Mouse (Mus musculus) embryonic facial prominence, embryonic 12.5 days (tissue): Measurements from ENCODE around the gene Socs3. TPM values are rescaled to one million over a fixed set of nuclear protein-coding genes. Genes with fewer than 3 reads are reported as not detected.

ENCODE experiments used
- ATAC-seq: fragments of 200-750 bp; cut with Nextera tagmentation; 2 replicates; pipeline ENCODE4 v1.8.0; 2017; ENCODE audit not compliant: insufficient number of reproducible peaks, insufficient read depth, low FRiP score, low TSS enrichment
- H3K27ac ChIP-seq: fragments of 300-500 bp; sonication (generic); 2 replicates; pipeline ENCODE4 v1.5.1; 2016; ENCODE audit warnings: mild to moderate bottlenecking
- H3K27me3 ChIP-seq: fragments of 300-500 bp; sonication (generic); 2 replicates; pipeline ENCODE4 v1.6.1; 2016; ENCODE audit warnings: mild to moderate bottlenecking, moderate library complexity
- H3K36me3 ChIP-seq: fragments of 300-500 bp; sonication (generic); 2 replicates; pipeline ENCODE4 v1.6.1; 2016; ENCODE audit warnings: mild to moderate bottlenecking
- H3K4me1 ChIP-seq: fragments of 300-500 bp; sonication (generic); 2 replicates; pipeline ENCODE4 v1.6.1; 2016
- H3K4me2 ChIP-seq: fragments of 300-500 bp; sonication (generic); replicated peaks from 2 replicates; pipeline ENCODE4 v1.6.1; 2016; ENCODE audit warnings: mild to moderate bottlenecking, moderate library complexity
- H3K4me3 ChIP-seq: fragments of 300-500 bp; sonication (generic); 2 replicates; pipeline ENCODE4 v1.5.1; 2016; ENCODE audit warnings: mild to moderate bottlenecking
- H3K9ac ChIP-seq: fragments of 300-500 bp; sonication (generic); 2 replicates; pipeline ENCODE4 v1.6.1; 2016; ENCODE audit warnings: mild to moderate bottlenecking, moderate library complexity
- H3K9me3 ChIP-seq: fragments of 300-500 bp; sonication (generic); 2 replicates; pipeline ENCODE4 v1.6.1; 2016; ENCODE audit warnings: mild to moderate bottlenecking, moderate library complexity
- WGBS: fragments of 180-500 bp; shearing (Covaris S2); methylation state at CpG from one replicate; pipeline ENCODE4 v1.1.7; 2016; 5-methylcytosine and 5-hydroxymethylcytosine counted together
- polyA plus RNA-seq: library from polyadenylated mRNA; unstranded; fragments of >200 nt; fragmentation: Nextera tagmentation; extraction: Ambion mirVana; gene quantifications from 2 replicates; pipeline ENCODE4 v1.2.1, GENCODE M21; 2016

Gene Socs3
- 18.4 and 19.3 TPM in 2 replicates for polyA plus RNA-seq

- WGBS, result 12% methylated on average over 21 of the region's 21 CpGs
- Histone ChIP-seq H3K4me3 (peak within 1 kb of the TSS; percentile 77), H3K4me2 (peak within 1 kb of the TSS; percentile 94), H3K9ac (peak within 1 kb of the TSS; percentile 82), H3K4me1 (peaks cover 50% of the 10 kb centered on the region), H3K9me3 (no peaks in the 10 kb centered on the region), H3K36me3 (no peaks in the 10 kb centered on the region), H3K27me3 (peaks cover 19% of the 10 kb centered on the region), H3K27ac (peak within 1 kb of the TSS; percentile 93)
- ATAC-seq, result no peak
These were observed at the start of gene Socs3 for GRCm38 (mm10) chr11:117969945-117970872. Gene Socs3, minus strand, starts transcription at chr11:117970047.

- ATAC-seq, result no peak
- no peak overlapping the region for H3K9ac ChIP-seq
- H3K4me2 ChIP-seq, result no peak overlapping the region
- WGBS, result 95% methylated on average over 4 of the region's 4 CpGs
- H3K4me1 ChIP-seq, result 0 out of 2 replicates have a peak, but pooled peaks cover 6% of the 10 kb centered on the region
- no peaks in the 10 kb centered on the region for H3K9me3 ChIP-seq
- no peaks in the 10 kb centered on the region for H3K27me3 ChIP-seq
- no peak overlapping the region for H3K27ac ChIP-seq
- H3K36me3 ChIP-seq, result peaks cover 68% of the 10 kb centered on the region
- no peak overlapping the region for H3K4me3 ChIP-seq
These were observed 48.5 kb upstream of the Socs3 start for GRCm38 (mm10) chr11:118018328-118018727.

- no peak for ATAC-seq
- no peak overlapping the region for H3K4me2 ChIP-seq
- H3K4me3 ChIP-seq, result no peak overlapping the region
- H3K9ac ChIP-seq, result no peak overlapping the region
- H3K4me1 ChIP-seq, result peaks cover 6% of the 10 kb centered on the region; the same call in 1 of the 2 replicates
- H3K27ac ChIP-seq, result no peak overlapping the region; the same call in 1 of the 2 replicates
- no peaks in the 10 kb centered on the region for H3K27me3 ChIP-seq
- no peaks in the 10 kb centered on the region for H3K9me3 ChIP-seq
- peaks cover 49% of the 10 kb centered on the region for H3K36me3 ChIP-seq
- WGBS, result 90% methylated on average over 8 of the region's 8 CpGs
These were observed 45.7 kb upstream of the Socs3 start for GRCm38 (mm10) chr11:118015381-118016145.

- no peak overlapping the region for H3K9ac ChIP-seq
- H3K36me3 ChIP-seq, result peaks cover 42% of the 10 kb centered on the region
- WGBS, result 83% methylated on average over 12 of the region's 12 CpGs
- ATAC-seq, result no peak
- H3K27me3 ChIP-seq, result no peaks in the 10 kb centered on the region
- H3K27ac ChIP-seq, result no peak overlapping the region
- no peaks in the 10 kb centered on the region for H3K9me3 ChIP-seq
- H3K4me3 ChIP-seq, result no peak overlapping the region
- no peak overlapping the region for H3K4me2 ChIP-seq
- H3K4me1 ChIP-seq, result peaks cover 10% of the 10 kb centered on the region
These were observed 44.6 kb upstream of the Socs3 start for GRCm38 (mm10) chr11:118014391-118014995.

- Histone ChIP-seq H3K4me1 (peaks cover 17% of the 10 kb centered on the region), H3K4me2 (no peak overlapping the region), H3K36me3 (peaks cover 36% of the 10 kb centered on the region), H3K27me3 (no peaks in the 10 kb centered on the region), H3K4me3 (no peak overlapping the region), H3K9me3 (no peaks in the 10 kb centered on the region), H3K27ac (no peak overlapping the region), H3K9ac (no peak overlapping the region)
- no peak for ATAC-seq
- WGBS, result 76% methylated on average over 2 of the region's 2 CpGs
These were observed 43.5 kb upstream of the Socs3 start for GRCm38 (mm10) chr11:118013339-118013738.

GRCm38 (mm10) chr11:118012595-118012994, 42.7 kb upstream of the Socs3 start:
- Histone ChIP-seq H3K9ac (no peak overlapping the region), H3K4me1 (peaks cover 23% of the 10 kb centered on the region), H3K27ac (no peak overlapping the region), H3K9me3 (no peaks in the 10 kb centered on the region), H3K4me3 (no peak overlapping the region), H3K27me3 (no peaks in the 10 kb centered on the region), H3K4me2 (no peak overlapping the region), H3K36me3 (peaks cover 28% of the 10 kb centered on the region)
- no peak for ATAC-seq
- WGBS, result 92% methylated on average over 1 of the region's 1 CpGs

- 0 out of 2 replicates have a peak overlapping the region, but pooled peaks have one; percentile 42 for H3K27ac ChIP-seq
- H3K27me3 ChIP-seq, result no peaks in the 10 kb centered on the region
- H3K36me3 ChIP-seq, result peaks cover 29% of the 10 kb centered on the region
- peaks cover 21% of the 10 kb centered on the region for H3K4me1 ChIP-seq
- H3K4me3 ChIP-seq, result no peak overlapping the region
- H3K9me3 ChIP-seq, result no peaks in the 10 kb centered on the region
- H3K9ac ChIP-seq, result no peak overlapping the region
- no peak overlapping the region for H3K4me2 ChIP-seq
- WGBS, result 60% methylated on average over 4 of the region's 4 CpGs
- no peak for ATAC-seq
These were observed 40.2 kb upstream of the Socs3 start for GRCm38 (mm10) chr11:118009865-118010571.

GRCm38 (mm10) chr11:118008843-118009242, 39.0 kb upstream of the Socs3 start:
- Histone ChIP-seq H3K9me3 (no peaks in the 10 kb centered on the region), H3K4me1 (peaks cover 21% of the 10 kb centered on the region), H3K4me2 (no peak overlapping the region), H3K27ac (no peak overlapping the region), H3K4me3 (no peak overlapping the region), H3K36me3 (peaks cover 30% of the 10 kb centered on the region), H3K9ac (0 out of 2 replicates have a peak overlapping the region, but pooled peaks have one; percentile 29), H3K27me3 (no peaks in the 10 kb centered on the region)
- WGBS, result 77% methylated on average over 8 of the region's 8 CpGs
- no peak for ATAC-seq

- H3K4me2 ChIP-seq, result no peak overlapping the region
- H3K9ac ChIP-seq, result no peak overlapping the region
- no peaks in the 10 kb centered on the region for H3K9me3 ChIP-seq
- peaks cover 36% of the 10 kb centered on the region for H3K36me3 ChIP-seq
- ATAC-seq, result no peak
- H3K27ac ChIP-seq, result no peak overlapping the region
- 38% methylated on average over 5 of the region's 5 CpGs for WGBS
- no peak overlapping the region for H3K4me3 ChIP-seq
- H3K27me3 ChIP-seq, result no peaks in the 10 kb centered on the region
- H3K4me1 ChIP-seq, result peaks cover 21% of the 10 kb centered on the region
These were observed 38.4 kb upstream of the Socs3 start for GRCm38 (mm10) chr11:118008144-118008805.

GRCm38 (mm10) chr11:118007460-118008143, 37.8 kb upstream of the Socs3 start:
- Histone ChIP-seq H3K36me3 (peaks cover 40% of the 10 kb centered on the region), H3K4me2 (no peak overlapping the region), H3K9ac (no peak overlapping the region), H3K4me3 (no peak overlapping the region), H3K27me3 (no peaks in the 10 kb centered on the region), H3K9me3 (no peaks in the 10 kb centered on the region), H3K27ac (no peak overlapping the region), H3K4me1 (peaks cover 21% of the 10 kb centered on the region)
- ATAC-seq, result 0 out of 2 replicates have a peak, but pooled peaks have one; percentile 16
- WGBS, result 62% methylated on average over 8 of the region's 8 CpGs
